Mouse (Mus musculus) kidney, embryonic 15.5 days (tissue): ENCODE measurements around the gene Gm32742. TPM values are rescaled to one million over a fixed set of nuclear protein-coding genes. Genes with fewer than 3 reads are reported as not detected.

Experiments
- ATAC-seq: fragments of 200-750 bp; cut with Nextera tagmentation; replicated peaks from 2 replicates; pipeline ENCODE4 v1.8.0; 2017; ENCODE audit warnings: moderate TSS enrichment; ENCODE audit not compliant: low FRiP score
- H3K27ac ChIP-seq: fragments of 300-500 bp; sonication (generic); 2 replicates; pipeline ENCODE4 v1.5.1; 2015; ENCODE audit warnings: mild to moderate bottlenecking, inconsistent platforms
- H3K27me3 ChIP-seq: fragments of 300-500 bp; sonication (generic); 2 replicates; pipeline ENCODE4 v1.6.1; 2015; ENCODE audit warnings: inconsistent platforms
- H3K36me3 ChIP-seq: fragments of 300-500 bp; sonication (generic); 2 replicates; pipeline ENCODE4 v1.6.1; 2015; ENCODE audit warnings: inconsistent platforms
- H3K4me1 ChIP-seq: fragments of 300-500 bp; sonication (generic); 2 replicates; pipeline ENCODE4 v1.6.1; 2015; ENCODE audit warnings: inconsistent platforms
- H3K4me2 ChIP-seq: fragments of 300-500 bp; sonication (generic); 2 replicates; pipeline ENCODE4 v1.6.1; 2015; ENCODE audit warnings: moderate library complexity, mild to moderate bottlenecking, inconsistent platforms
- H3K4me3 ChIP-seq: fragments of 300-500 bp; sonication (generic); replicated peaks from 2 replicates; pipeline ENCODE4 v1.5.1; 2015; ENCODE audit warnings: mild to moderate bottlenecking, inconsistent platforms
- H3K9ac ChIP-seq: fragments of 300-500 bp; sonication (generic); 2 replicates; pipeline ENCODE4 v1.6.1; 2015; ENCODE audit warnings: mild to moderate bottlenecking, inconsistent platforms
- H3K9me3 ChIP-seq: fragments of 300-500 bp; sonication (generic); replicated peaks from 2 replicates; pipeline ENCODE4 v1.6.1; 2016; ENCODE audit warnings: inconsistent platforms
- WGBS: fragments of 180-500 bp; shearing (Covaris S2); methylation state at CpG from one replicate; pipeline ENCODE4 v1.1.7; 2015; ENCODE audit warnings: mixed read lengths; 5-methylcytosine and 5-hydroxymethylcytosine counted together
- polyA plus RNA-seq: library from polyadenylated mRNA; unstranded; fragments of >200 nt; fragmentation: Nextera tagmentation; extraction: Ambion mirVana; gene quantifications from 2 replicates; pipeline ENCODE4 v1.2.1, GENCODE M21; 2015

The Gm32742 gene
- polyA plus RNA-seq = 0.01 and 0.03 TPM in 2 replicates

GRCm38 (mm10) chr9:51165312-51166180 is at the start of gene Gm32742:
Gm32742 (minus strand) TSS chr9:51165517.
- no peak for ATAC-seq
- no peak within 1 kb of the TSS for H3K4me3 ChIP-seq
- peaks cover 7% of the 10 kb centered on the region; the same call in 1 of the 2 replicates for H3K4me1 ChIP-seq

GRCm38 (mm10) chr9:51213729-51214237 is 48.5 kb upstream of the Gm32742 start:
- no peak overlapping the region for H3K4me2 ChIP-seq
- no peak for ATAC-seq
- WGBS = 89% methylated on average over 6 of the region's 6 CpGs
- no peaks in the 10 kb centered on the region for H3K27me3 ChIP-seq
- H3K9ac ChIP-seq = no peak overlapping the region
- no peaks in the 10 kb centered on the region for H3K9me3 ChIP-seq
- H3K27ac ChIP-seq = no peak overlapping the region
- H3K4me1 ChIP-seq = no peaks in the 10 kb centered on the region
- no peak overlapping the region for H3K4me3 ChIP-seq
- H3K36me3 ChIP-seq = no peaks in the 10 kb centered on the region

More at GRCm38 (mm10) chr9:51165312-51166180, at the start of gene Gm32742:
- no peak within 1 kb of the TSS for H3K27ac ChIP-seq
- no peaks in the 10 kb centered on the region for H3K36me3 ChIP-seq
- H3K27me3 ChIP-seq = peaks cover 13% of the 10 kb centered on the region
- no peaks in the 10 kb centered on the region for H3K9me3 ChIP-seq
- no peak within 1 kb of the TSS for H3K4me2 ChIP-seq
- no peak within 1 kb of the TSS for H3K9ac ChIP-seq
- 39% methylated on average over 6 of the region's 6 CpGs for WGBS

GRCm38 (mm10) chr9:51213023-51213728 is 47.9 kb upstream of the Gm32742 start, which contains the start of gene Pou2af1:
Pou2af1 (plus strand) TSS chr9:51213708.
- 0 out of 2 replicates have a peak, but pooled peaks have one; percentile 12 for ATAC-seq
- Histone ChIP-seq H3K9ac (no peak within 1 kb of the TSS), H3K36me3 (no peaks in the 10 kb centered on the region), H3K4me3 (no peak within 1 kb of the TSS), H3K27ac (no peak within 1 kb of the TSS), H3K4me2 (no peak within 1 kb of the TSS), H3K9me3 (no peaks in the 10 kb centered on the region), H3K4me1 (no peaks in the 10 kb centered on the region), H3K27me3 (no peaks in the 10 kb centered on the region)
- WGBS = 59% methylated on average over 20 of the region's 20 CpGs

- no peak overlapping the region for H3K27ac ChIP-seq
- H3K27me3 ChIP-seq = no peaks in the 10 kb centered on the region
- H3K4me1 ChIP-seq = no peaks in the 10 kb centered on the region
- H3K4me2 ChIP-seq = no peak overlapping the region
- H3K4me3 ChIP-seq = no peak overlapping the region
- H3K9me3 ChIP-seq = no peaks in the 10 kb centered on the region
- H3K36me3 ChIP-seq = no peaks in the 10 kb centered on the region
- no peak for ATAC-seq
- 59% methylated on average over 6 of the region's 6 CpGs for WGBS
- H3K9ac ChIP-seq = no peak overlapping the region
These were observed 45.9 kb upstream of the Gm32742 start for GRCm38 (mm10) chr9:51211191-51211590.

- Histone ChIP-seq H3K9me3 (no peaks in the 10 kb centered on the region), H3K4me2 (no peak overlapping the region), H3K4me3 (no peak overlapping the region), H3K36me3 (no peaks in the 10 kb centered on the region), H3K4me1 (no peaks in the 10 kb centered on the region), H3K9ac (no peak overlapping the region), H3K27ac (no peak overlapping the region), H3K27me3 (no peaks in the 10 kb centered on the region)
- no peak for ATAC-seq
- 94% methylated on average over 2 of the region's 2 CpGs for WGBS
These were observed 43.6 kb upstream of the Gm32742 start for GRCm38 (mm10) chr9:51208974-51209332.

GRCm38 (mm10) chr9:51194790-51195189 is 29.5 kb upstream of the Gm32742 start:
- 78% methylated on average over 4 of the region's 4 CpGs for WGBS
- H3K4me3 ChIP-seq = no peak overlapping the region
- H3K4me1 ChIP-seq = no peaks in the 10 kb centered on the region
- no peaks in the 10 kb centered on the region for H3K27me3 ChIP-seq
- H3K4me2 ChIP-seq = no peak overlapping the region
- H3K9me3 ChIP-seq = no peaks in the 10 kb centered on the region
- ATAC-seq = no peak
- H3K36me3 ChIP-seq = no peaks in the 10 kb centered on the region
- H3K27ac ChIP-seq = no peak overlapping the region
- H3K9ac ChIP-seq = no peak overlapping the region

GRCm38 (mm10) chr9:51190655-51191054 is 25.3 kb upstream of the Gm32742 start:
- Histone ChIP-seq H3K4me1 (no peaks in the 10 kb centered on the region), H3K36me3 (no peaks in the 10 kb centered on the region), H3K9me3 (no peaks in the 10 kb centered on the region), H3K4me3 (no peak overlapping the region), H3K9ac (no peak overlapping the region), H3K27ac (no peak overlapping the region), H3K27me3 (no peaks in the 10 kb centered on the region), H3K4me2 (no peak overlapping the region)
- WGBS = 86% methylated on average over 3 of the region's 3 CpGs
- ATAC-seq = no peak

GRCm38 (mm10) chr9:51185871-51186270 is 20.6 kb upstream of the Gm32742 start:
- 77% methylated on average over 5 of the region's 5 CpGs for WGBS
- Histone ChIP-seq H3K9me3 (no peaks in the 10 kb centered on the region), H3K9ac (no peak overlapping the region), H3K4me2 (no peak overlapping the region), H3K36me3 (no peaks in the 10 kb centered on the region), H3K4me1 (no peaks in the 10 kb centered on the region), H3K27me3 (no peaks in the 10 kb centered on the region), H3K27ac (no peak overlapping the region), H3K4me3 (no peak overlapping the region)
- no peak for ATAC-seq

- Histone ChIP-seq H3K4me1 (no peaks in the 10 kb centered on the region), H3K9ac (no peak overlapping the region), H3K27me3 (no peaks in the 10 kb centered on the region), H3K27ac (no peak overlapping the region), H3K4me3 (no peak overlapping the region), H3K4me2 (no peak overlapping the region), H3K36me3 (no peaks in the 10 kb centered on the region), H3K9me3 (no peaks in the 10 kb centered on the region)
- 61% methylated on average over 4 of the region's 4 CpGs for WGBS
- no peak for ATAC-seq
These were observed 20.1 kb upstream of the Gm32742 start for GRCm38 (mm10) chr9:51185386-51185785.

- no peaks in the 10 kb centered on the region for H3K36me3 ChIP-seq
- no peak for ATAC-seq
- H3K4me3 ChIP-seq = no peak overlapping the region
- H3K9ac ChIP-seq = no peak overlapping the region
- H3K27me3 ChIP-seq = no peaks in the 10 kb centered on the region
- no peaks in the 10 kb centered on the region for H3K4me1 ChIP-seq
- no peaks in the 10 kb centered on the region for H3K9me3 ChIP-seq
- H3K27ac ChIP-seq = no peak overlapping the region
- H3K4me2 ChIP-seq = no peak overlapping the region
- 71% methylated on average over 15 of the region's 15 CpGs for WGBS
These were observed 17.7 kb upstream of the Gm32742 start for GRCm38 (mm10) chr9:51182716-51183710.

- H3K4me2 ChIP-seq = no peak overlapping the region
- H3K4me3 ChIP-seq = no peak overlapping the region
- no peaks in the 10 kb centered on the region for H3K36me3 ChIP-seq
- peaks cover 3% of the 10 kb centered on the region for H3K4me1 ChIP-seq
- H3K9ac ChIP-seq = no peak overlapping the region
- no peaks in the 10 kb centered on the region for H3K9me3 ChIP-seq
- no peak overlapping the region for H3K27ac ChIP-seq
- H3K27me3 ChIP-seq = no peaks in the 10 kb centered on the region
- WGBS = 82% methylated on average over 5 of the region's 5 CpGs
- no peak for ATAC-seq
These were observed 15.3 kb upstream of the Gm32742 start for GRCm38 (mm10) chr9:51180621-51181020.
